Mouse (Mus musculus) kidney, adult 9 months (tissue): ENCODE results near the gene Kmt2e.
"Not testable (repeated sequence)": the region's sequence is repeated elsewhere in the genome, so short reads cannot be mapped to it uniquely, and the experiment has no call there.

Experiments used
- DNase-seq: peaks from one replicate; pipeline ENCODE4 v3.0.0; 2022

Gene Kmt2e

GRCm38 (mm10) chr5:23434598-23435481, 599 bp downstream of the Kmt2e start:
- peak; percentile 74 for DNase-seq

GRCm38 (mm10) chr5:23435482-23436125, 1.4 kb downstream of the Kmt2e start:
- DNase-seq, result no peak

DNA sequence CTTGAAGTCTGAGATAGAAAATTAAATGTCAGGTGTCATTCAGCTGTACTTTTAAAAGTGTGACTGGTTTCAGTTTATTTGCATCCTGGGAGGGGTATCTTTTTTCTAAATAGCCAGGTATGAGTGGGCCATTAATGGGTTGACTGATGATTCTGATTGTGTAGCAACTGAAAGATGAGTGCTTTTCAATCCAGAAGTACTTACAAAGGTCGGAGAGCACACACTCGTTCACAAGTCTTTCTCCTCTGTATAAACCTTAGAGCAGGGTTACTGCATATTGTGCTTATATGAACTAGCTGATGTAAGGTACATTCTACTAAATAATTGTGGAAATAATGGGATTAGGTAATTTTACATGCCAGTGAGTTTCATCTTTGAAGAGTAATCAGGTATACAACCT, 2.5 kb downstream of the Kmt2e start:
- DNase-seq, result no peak

DNA sequence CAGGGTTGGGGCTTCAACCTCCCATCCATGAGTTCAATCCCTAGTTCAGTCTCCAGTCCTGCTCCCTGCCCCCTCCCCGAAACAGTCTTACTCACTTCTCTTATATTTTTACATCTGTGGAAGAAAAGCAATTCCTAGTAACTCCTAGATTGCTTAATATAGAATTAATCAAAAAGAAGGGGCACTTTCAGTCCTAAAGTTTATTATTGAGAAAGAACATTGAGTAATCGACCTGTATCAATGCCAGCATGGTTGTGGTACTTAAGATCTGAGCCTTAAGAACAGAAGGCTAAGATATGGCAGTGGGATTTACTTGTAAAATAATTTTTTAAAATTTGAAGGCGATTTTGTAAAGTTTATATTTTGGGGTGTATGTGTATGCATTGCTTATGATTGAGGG, 5.6 kb downstream of the Kmt2e start:
- no peak for DNase-seq

- no peak for DNase-seq
Measured at GRCm38 (mm10) chr5:23440572-23440971, 6.3 kb downstream of the Kmt2e start.

DNA sequence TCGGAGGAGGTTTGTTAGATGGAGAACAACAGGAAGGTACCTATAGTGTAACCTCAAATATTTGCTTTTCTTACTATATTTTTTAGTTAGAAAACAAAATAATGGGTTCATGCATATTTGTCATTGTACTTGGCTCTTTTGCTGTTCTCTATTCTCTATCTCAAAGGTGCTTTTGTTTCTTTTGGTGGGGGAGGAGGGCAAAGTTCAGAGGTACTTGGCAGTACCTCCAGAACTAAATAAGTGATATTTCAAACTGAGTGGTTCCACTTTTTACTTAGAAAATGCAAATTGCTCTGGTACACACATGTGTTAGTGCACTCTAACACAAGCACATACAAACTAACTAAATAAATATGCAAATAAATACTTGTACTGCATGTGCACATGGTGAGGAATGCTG, 7.7 kb downstream of the Kmt2e start:
- peak; percentile 80 for DNase-seq

GRCm38 (mm10) chr5:23444411-23444810, 10.2 kb downstream of the Kmt2e start:
- DNase-seq, result no peak

DNA sequence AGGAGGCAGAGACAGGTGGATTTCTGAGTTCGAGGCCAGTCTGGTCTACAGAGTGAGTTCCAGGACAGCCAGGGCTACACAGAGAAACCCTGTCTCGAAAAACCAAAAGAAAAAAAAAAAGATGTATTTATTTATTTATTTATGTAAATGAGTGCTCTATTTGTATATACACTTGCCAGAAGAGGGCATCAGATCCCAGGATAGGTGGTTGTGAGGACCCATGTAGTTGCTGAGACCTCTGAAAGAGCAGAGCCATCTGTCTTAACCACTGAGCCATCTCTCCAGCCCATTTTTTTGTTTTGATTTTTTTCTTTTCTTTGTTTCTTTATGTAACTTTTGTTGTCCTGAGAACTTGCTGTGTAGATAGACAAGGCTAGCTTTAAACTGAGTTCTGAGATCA, 19.3 kb downstream of the Kmt2e start:
- DNase-seq, result not testable (repeated sequence)

DNA sequence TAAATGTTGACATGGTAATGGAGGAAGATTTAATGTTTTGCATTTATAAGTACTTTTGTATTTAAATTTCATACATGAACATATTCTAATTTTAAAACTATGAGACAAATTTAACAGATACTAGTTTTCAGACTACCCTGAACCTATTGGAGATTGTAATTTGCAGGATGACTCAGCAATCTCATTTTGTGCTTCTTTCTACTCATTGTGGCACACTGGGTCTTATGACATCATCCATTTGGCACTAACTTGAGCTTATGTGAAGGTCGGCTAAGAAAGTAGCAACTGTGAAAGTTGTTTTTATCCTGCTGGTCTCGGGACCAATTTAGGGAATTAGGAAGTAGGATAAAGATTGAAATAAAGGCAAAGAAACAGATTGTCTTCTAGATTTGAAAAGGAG, 27.4 kb downstream of the Kmt2e start:
- DNase-seq, result peak; percentile 43

- DNase-seq, result no peak
Measured at GRCm38 (mm10) chr5:23464247-23464646, 30.0 kb downstream of the Kmt2e start.

DNA sequence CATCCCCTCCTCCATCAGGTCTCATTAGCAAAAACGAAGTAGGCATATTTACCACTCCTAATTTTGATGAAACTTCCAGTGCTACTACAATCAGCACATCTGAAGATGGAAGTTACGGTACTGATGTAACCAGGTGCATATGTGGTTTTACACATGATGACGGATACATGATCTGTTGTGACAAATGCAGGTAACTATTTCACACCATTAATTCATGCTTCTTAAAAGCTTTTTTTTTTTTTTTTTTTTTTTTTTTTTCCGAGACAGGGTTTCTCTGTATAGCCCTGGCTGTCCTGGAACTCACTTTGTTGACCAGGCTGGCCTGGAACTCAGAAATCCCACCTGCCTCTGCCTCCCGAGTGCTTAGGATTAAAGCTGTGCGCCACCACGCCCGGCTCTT, 30.5 kb downstream of the Kmt2e start:
- DNase-seq, result no peak

GRCm38 (mm10) chr5:23466546-23466945, 32.3 kb downstream of the Kmt2e start:
- peak; percentile 78 for DNase-seq

GRCm38 (mm10) chr5:23473098-23473873, 39.0 kb downstream of the Kmt2e start:
- DNase-seq, result no peak

DNA sequence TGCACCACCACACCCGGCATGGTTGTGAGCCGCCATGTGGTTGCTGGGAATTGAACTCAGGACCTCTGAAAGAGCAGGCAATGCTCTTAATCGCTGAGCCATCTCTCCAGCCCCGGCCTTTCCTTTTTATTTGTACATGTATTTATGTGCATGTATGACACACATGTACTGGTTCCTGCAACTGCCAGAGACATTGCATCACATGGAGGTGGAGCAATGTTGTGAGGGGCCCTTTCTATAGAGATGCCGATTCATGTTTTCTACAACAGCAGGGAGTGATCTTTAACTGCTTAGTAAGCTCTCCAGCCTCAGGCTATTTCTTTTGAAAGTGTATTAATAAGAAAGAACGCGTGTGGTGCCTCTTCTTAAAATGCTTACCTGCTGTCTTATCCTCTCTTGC, 49.6 kb downstream of the Kmt2e start:
- DNase-seq, result no peak

GRCm38 (mm10) chr5:23489231-23489630, 55.0 kb downstream of the Kmt2e start:
- DNase-seq, result no peak

- no peak for DNase-seq
Measured at GRCm38 (mm10) chr5:23490797-23491196, 56.6 kb downstream of the Kmt2e start.

DNA sequence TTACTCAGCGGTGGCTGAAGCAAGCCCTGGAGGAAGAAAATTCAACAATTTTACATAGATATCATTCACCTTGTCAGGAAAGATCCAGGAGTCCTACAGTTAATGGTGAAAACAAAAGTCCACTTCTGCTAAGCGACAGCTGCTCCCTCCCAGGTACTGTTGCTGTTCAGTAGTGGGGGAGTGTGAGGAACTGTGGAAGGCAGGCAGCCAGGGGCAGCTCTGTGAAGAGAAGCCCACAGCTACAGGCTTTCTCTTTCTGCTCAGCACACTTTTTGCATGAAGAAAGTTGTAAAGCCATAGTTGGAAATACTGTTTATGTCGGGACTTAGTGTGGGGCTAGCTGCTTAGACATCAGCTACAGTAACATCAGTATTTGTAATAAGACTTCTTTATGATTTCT, 62.2 kb downstream of the Kmt2e start:
- DNase-seq, result no peak

DNA sequence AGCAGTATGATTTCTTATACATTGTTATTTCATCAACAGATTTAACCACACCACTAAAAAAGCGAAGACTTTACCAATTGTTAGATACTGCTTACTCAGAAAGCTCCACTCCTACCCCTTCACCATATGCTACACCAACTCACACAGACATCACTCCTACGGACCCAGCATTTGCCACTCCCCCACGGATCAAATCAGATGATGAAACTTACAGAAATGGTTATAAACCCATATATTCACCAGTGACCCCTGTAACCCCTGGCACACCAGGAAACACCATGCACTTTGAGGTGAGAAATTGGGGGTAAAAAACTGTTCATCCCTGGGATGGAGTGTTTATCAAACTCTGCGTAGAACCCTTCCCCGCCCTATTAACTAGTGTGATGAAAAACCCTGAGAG, 62.7 kb downstream of the Kmt2e start:
- DNase-seq, result no peak

DNA sequence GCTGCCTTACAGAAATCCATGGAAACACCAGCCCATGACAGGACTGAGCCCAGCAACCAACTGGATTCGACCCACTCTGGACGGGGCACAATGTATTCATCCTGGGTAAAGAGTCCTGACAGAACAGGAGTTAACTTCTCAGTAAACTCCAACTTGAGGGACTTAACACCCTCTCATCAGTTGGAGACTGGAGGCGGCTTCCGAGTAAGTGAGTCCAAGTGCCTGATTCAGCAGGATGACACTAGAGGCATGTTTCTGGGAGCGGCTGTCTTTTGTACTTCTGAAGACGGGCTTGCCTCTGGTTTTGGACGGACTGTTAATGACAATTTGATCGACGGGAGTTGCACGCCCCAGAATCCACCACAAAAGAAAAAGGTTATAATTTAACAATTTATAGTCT, 63.7 kb downstream of the Kmt2e start:
- DNase-seq, result no peak

- no peak for DNase-seq
Measured at GRCm38 (mm10) chr5:23499257-23499656, 65.0 kb downstream of the Kmt2e start.

DNA sequence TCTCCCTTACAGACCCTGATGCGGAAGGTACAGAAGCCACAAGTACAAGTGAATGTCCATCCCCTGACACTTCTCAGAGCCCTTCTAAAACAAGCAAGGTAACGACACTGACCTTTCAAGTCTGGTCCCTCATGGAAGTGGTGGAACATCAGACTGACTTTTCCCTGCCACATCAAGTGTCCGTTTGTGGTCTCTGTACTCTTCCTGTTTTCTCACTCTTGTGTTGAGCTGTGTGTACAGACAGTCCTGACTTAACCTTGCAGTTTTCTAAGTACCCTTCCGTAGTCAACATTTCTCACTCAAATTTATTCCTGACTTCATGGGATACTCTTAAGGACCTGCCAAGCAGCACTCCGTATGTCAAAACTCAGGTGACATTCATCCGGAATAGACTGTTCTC, 66.5 kb downstream of the Kmt2e start:
- no peak for DNase-seq

DNA sequence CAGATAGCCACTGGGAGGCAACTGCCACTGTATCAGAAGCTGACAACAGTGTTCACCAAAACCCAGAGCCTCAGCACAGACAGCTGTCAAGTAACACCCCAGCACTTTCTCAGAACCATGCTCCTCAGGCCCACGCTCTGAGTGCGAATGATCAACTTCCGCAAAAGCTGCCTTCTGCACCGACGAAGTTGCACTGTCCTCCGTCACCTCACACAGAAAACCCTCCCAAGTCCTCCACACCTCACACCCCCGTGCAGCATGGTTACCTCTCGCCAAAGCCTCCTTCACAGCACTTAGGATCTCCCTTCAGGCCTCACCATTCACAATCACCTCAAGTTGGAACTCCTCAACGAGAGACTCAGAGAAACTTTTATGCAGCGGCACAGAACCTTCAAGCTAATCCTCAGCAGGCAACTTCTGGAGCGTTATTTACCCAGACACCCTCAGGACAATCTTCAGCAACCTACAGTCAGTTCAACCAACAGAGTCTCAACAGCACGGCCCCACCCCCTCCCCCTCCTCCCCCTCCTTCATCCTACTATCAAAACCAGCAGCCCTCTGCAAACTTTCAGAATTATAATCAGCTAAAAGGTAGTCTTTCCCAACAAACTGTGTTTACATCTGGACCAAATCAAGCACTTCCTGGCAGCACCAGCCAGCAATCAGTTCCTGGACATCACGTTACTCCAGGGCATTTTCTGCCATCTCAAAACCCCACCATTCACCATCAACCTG, 67.5 kb downstream of the Kmt2e start:
- no peak for DNase-seq
